Mouse (Mus musculus) erythroblast, embryonic 14.5 days (primary cell): Measurements from ENCODE around the gene Slc35b4.

Experiments
- GATA1 ChIP-seq: IDR thresholded peaks from 2 replicates; pipeline ENCODE4 v1.6.1; 2012; ENCODE audit warnings: low read length, inconsistent platforms, mixed read lengths
- TAL1 ChIP-seq: IDR thresholded peaks from 3 replicates; pipeline ENCODE4 v1.6.1; 2012; ENCODE audit warnings: low read length, inconsistent platforms, mixed read lengths

GRCm38 (mm10) chr6:34163014-34163413 lies 13.9 kb downstream of the Slc35b4 start:
- TF ChIP-seq GATA1 = no peak
- no peak for TF ChIP-seq TAL1
